Mouse (Mus musculus) brain, embryonic 14.5 days (tissue): Measurements from ENCODE around the gene Zbtb37. TPM values are rescaled to one million over a fixed set of nuclear protein-coding genes. Genes with fewer than 3 reads are reported as not detected.
A peak's percentile ranks its signal among the peaks of the same experiment; 100 is the strongest.
"Not testable (repeated sequence)": the region's sequence is repeated elsewhere in the genome, so short reads cannot be mapped to it uniquely, and the experiment has no call there.

Source experiments
- DNase-seq: peaks from one replicate; pipeline ENCODE4 v3.0.0-alpha.2; 2011; ENCODE audit warnings: low read depth
- CTCF ChIP-seq: fragments of 200-500 bp; IDR thresholded peaks from 2 replicates; pipeline ENCODE4 v1.5.1; 2012; ENCODE audit warnings: inconsistent platforms, mild to moderate bottlenecking, moderate library complexity, borderline replicate concordance; ENCODE audit not compliant: insufficient read depth, insufficient read length; ENCODE audit errors: extremely low read depth
- POLR2A ChIP-seq: fragments of 200-500 bp; IDR thresholded peaks from 2 replicates; pipeline ENCODE4 v1.6.1; 2012; ENCODE audit warnings: mild to moderate bottlenecking, inconsistent platforms, borderline replicate concordance; ENCODE audit not compliant: poor library complexity, insufficient read depth, insufficient read length, severe bottlenecking; ENCODE audit errors: extremely low read depth
- polyA plus RNA-seq: library from polyadenylated mRNA; depleted of rRNA; stranded (reverse); fragments of >200 nt; gene quantifications from 2 replicates; pipeline ENCODE4 v1.2.3, GENCODE M21; 2012

The Zbtb37 gene
- polyA plus RNA-seq, 1 experiment: 9.9 TPM

DNA sequence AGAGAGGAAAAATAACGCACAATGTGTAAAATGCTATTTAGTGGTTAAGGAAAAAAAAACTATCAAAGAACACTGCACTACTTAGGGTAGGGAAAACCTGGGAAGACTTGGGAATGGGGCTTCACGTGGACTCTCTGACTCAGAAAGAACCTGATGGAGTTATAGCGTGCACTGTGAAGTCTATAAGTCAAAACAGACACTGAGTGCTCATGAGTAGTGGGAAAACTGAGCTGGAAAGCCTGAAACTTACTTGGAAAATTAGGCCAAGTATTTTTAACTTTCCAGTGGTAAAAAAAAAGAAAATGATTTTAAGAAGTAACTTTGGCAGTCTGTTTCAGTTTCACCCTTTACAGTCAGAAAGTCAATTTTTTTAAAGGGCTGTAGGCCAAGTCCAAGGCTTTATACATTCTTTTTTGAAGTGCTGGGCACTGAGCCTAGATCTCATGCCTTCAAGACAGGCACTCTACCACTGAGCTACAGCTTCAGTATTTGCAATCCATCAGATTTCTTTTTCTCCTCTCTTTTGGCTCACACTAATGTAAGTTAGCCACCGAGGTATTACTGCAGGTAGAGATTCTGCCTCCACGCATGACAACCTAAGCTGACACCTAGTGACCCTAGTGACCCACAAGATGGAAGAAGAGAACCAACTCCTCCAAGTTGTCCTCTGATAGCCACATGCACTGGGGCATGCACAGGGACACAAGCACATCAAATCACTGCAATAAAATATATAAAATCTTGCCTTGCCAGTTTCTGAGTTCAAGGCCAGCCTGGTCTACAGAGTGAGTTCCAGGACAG is 9.0 kb downstream of the Zbtb37 start:
- DNase-seq: no peak
- TF ChIP-seq POLR2A (no peak), CTCF (no peak)

DNA sequence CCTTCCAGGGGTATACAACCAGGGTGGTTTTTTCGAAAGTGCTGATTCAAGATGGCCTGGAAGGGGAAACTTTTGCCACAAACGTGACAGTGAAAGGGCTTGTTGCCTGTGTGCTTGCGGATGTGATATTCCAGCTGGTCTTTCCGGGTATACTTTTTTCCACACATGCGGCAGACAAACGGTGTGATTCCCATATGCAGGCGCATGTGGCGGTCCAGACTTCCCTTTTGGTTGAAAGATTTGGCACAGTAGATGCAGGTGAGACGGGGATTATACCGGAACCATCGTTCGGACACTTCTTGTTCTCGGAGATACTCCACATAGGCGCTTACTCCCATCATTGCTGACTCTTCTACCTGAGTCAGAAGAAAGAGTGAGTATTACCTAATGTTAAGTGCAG is 14.6 kb downstream of the Zbtb37 start:
- TF ChIP-seq CTCF (no peak), POLR2A (no peak)
- DNase-seq: no peak

DNA sequence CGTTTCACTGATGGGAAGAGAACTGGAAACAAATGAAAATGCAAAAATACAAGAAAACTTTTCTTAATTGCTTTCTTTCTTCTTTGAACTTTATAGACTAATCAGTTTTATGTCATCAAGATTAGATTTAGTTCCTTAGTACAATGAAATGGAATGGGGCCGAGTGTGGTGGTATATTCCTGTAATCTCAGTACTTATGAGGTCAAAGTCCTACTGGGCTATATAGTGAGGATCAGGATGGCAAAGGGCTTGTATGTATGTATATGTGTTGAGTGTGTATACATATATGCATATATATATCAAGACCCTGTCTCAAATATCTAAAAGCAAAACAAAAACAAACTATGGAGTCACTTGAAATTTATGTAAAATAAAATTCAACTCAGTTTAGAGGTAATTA is 18.3 kb downstream of the Zbtb37 start:
- DNase-seq: no peak
- TF ChIP-seq POLR2A (no peak), CTCF (no peak)

DNA sequence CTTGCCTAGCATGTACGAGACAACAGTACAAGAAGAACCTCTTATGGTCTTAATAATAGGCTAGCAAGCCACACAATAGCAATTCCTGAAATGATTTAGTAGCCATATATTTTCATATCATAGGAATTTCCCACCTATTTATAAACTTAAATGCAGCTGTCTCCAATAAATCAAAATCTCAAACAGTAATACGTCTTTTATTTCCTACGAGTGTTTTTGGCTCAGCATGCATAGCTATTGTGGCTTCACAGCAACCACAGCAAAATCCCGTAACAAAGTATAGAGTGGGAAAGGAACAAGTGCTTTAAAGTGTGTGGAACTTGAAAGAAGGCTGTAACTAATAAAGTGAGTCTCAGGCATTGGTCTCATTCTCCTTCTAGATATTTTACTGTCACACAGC is 24.2 kb downstream of the Zbtb37 start:
- TF ChIP-seq CTCF: no peak
- TF ChIP-seq POLR2A: no peak

DNA sequence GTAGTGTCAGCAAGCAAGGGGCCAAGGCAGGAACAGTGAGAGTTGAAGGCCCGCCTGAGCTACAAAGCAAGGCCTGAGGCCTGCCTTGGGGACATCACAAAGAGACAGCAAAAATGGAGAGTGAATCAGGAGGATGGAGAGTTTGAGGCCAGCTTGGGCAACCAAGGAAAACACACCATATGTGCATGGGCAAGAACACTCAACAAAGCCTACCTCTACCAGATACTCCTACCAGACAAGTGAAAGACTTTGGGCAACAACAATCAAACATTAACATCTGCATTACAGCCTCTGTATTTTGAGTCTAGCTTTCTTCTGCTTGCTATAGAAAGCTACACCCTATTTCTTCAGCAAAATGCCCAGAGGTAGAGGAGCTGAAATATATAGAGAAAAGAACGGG is 26.6 kb downstream of the Zbtb37 start:
- TF ChIP-seq POLR2A (no peak), CTCF (no peak)
- no peak for DNase-seq

More for the DNA sequence above, 24.2 kb downstream of the Zbtb37 start:
- no peak for DNase-seq

DNA sequence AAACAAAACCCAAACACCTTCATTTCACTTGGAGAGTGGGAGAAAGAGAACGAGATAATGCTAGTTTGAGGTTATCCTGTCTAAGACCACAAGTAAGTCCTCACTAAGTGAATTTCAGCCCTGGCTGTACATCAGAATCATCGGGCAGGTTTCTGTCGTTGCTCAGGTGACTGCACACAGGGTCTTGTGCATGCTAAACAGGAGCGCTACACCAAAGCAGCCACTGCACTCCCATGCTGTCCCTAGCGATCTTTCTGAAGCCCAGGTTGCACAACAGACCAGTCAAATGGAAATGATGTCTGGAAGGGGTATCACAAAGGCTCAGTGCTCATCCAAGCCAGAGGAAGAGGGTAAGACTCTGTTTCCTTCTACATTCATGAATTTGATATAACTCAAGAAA is 28.2 kb downstream of the Zbtb37 start:
- DNase-seq: no peak

DNA sequence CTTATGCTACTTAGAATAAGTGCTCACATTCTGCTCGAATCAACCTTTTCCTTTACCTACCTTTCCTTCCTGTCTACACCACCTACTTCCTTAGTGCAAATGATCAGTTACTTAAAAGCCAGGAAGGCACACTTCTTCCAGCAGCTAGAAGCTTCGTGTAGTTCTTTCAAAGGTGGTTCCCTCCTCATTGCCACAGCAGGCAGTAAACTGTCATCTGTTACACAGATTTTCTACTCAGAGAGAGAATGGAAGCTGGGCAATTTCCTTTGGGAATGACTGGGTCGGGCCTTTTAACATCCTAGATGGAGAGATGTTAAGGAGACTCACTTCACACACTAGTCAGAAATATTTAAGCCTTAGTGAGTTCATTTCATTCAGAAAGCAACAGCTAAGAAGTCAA is 29.1 kb downstream of the Zbtb37 start:
- TF ChIP-seq POLR2A (no peak), CTCF (no peak)

More for the DNA sequence above, 28.2 kb downstream of the Zbtb37 start:
- TF ChIP-seq CTCF (no peak), POLR2A (no peak)

DNA sequence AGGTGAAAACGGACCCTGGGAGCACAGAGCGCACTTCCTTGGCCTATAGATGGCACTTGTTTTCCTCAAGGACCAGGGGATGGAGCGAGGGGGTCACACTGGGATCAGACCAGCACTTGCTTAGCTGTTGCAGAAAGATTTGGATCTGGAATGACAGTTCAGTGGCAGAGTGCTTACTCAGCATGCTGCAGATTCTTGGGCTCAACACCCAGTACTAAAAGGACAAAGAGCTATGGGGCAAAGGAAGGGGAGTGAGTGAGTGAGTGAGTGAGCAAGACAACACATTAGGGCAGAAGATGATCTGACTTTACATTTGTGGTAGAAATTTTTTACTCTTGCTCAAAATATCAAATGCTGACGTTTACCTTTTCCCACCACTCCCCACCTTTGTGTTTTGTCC is 29.7 kb downstream of the Zbtb37 start:
- no peak for DNase-seq
- TF ChIP-seq POLR2A (no peak), CTCF (no peak)

More for the DNA sequence above, 29.1 kb downstream of the Zbtb37 start:
- DNase-seq: no peak

DNA sequence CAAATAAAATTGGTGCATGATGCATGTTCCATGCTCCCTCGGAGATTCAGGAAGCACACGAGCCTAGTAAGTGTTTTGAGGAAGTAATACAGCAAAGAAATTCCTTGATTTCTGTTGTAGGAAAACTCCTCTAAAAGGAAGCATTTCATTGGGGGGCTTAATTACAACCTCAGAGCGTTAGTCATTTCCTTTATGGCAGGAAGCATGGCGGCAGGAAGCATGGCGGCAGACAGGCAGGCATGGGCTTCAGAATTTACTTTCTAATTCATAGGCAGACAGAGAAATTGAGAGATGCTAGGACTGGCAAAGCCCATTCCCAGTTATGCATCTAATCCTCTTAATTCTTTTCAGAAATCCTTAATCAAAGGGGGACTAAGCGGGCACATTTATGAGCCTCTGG is 40.8 kb downstream of the Zbtb37 start:
- TF ChIP-seq CTCF (no peak), POLR2A (no peak)
- peak; percentile 9 for DNase-seq

DNA sequence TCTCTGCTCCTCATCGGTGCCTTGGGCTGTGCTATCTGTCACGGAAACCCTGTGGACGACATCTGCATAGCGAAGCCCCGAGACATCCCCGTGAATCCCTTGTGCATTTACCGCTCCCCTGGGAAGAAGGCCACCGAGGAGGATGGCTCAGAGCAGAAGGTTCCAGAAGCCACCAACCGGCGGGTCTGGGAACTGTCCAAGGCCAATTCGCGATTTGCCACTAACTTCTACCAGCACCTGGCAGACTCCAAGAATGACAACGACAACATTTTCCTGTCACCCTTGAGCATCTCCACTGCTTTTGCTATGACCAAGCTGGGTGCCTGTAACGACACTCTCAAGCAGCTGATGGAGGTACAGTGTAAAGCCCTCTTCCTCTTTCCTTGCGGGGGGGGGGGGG is 45.3 kb downstream of the Zbtb37 start:
- no peak for TF ChIP-seq CTCF
- TF ChIP-seq POLR2A: no peak
- no peak for DNase-seq

DNA sequence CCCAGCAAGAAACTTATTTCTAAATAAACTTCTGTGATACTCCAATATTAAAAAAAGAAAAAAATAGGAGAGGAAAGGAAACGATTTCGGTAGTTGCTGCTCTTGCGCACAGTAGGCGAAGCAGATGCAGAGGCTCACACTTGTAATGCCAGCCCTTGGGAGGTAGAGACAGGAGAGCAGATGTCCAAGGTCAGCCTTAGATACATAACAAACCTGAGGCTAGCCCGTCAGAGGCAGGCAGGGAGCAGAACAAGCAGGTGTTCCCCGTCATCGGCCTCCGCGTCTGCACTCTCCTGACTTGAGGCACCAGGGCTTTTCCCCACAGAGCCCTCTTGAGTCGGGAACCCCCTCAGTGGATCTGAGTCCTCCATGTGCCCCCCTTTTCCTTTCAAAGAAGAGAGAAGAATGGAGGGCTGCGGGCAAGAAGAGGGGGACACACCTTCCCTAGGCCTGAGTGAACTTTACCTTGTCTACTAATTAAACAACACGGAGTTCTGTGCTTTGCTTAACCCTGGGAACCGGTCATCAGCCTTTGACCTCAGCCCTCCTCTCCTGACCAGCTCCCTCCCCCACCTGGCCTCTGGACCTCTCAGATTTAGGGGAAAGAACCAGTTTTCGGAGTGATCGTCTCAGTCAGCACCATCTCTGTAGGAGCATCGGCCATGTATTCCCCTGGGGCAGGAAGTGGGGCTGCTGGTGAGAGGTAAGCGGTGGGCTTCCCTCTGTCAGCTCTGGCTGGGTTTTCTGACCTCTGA is 47.6 kb downstream of the Zbtb37 start:
- TF ChIP-seq CTCF (no peak), POLR2A (no peak)
- DNase-seq: no peak

DNA sequence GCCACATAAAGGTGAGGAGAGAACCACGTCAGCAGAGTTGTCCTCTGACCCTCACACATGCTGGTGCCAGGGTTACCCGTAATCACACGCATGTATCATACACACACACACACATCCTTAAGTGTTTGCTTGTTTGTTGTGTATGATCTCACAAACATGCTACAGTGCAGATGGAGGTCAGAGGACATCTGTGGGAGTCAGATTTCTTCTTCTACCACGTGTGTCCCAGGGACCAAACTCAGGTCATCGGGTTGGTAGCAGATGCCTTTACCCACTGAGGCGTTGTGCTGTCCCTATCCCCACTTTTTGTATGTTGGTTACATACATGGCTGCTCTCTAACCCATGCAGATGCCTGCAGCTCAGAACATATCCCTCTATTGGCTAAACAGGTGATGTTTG is 49.2 kb downstream of the Zbtb37 start:
- no peak for DNase-seq
- TF ChIP-seq POLR2A (no peak), CTCF (no peak)

DNA sequence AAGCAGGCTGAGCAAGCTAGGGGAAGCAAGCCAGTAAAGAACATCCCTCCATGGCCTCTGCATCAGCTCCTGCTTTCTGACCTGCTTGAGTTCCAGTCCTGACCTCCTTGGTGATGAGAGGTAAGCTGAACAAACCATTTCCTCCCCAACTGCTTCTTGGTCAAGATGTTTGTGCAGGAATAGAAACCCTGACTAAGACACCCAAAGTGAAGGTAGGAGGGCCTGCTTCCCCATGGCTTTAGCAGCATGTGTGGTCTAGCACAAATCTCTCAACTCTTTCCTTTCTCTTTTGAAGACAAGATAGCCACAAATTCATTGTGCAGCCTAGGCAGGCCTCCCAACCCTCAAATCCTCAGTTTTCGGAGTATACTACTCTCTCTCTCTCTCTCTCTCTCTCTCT is 49.9 kb downstream of the Zbtb37 start:
- DNase-seq: not testable (repeated sequence)

DNA sequence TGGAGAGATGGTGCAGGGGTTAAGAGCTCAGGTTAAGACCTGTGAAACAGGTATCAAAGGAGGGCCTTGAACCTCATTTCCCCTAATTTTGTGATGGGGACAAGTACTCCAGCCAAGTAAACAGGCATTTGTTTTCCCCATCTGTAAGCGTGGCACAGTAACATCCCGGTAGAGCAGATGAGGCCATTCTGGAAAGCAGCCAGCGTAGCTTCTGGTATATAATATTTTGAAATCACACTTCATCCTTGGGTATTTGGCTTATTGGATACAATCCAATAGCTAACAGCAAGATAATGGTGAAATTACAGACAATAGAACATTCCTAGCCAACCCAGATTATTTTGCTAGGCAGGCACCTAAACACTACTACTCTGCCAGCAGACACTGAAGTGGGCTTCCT is 51.8 kb downstream of the Zbtb37 start:
- no peak for TF ChIP-seq CTCF
- peak; percentile 25 for DNase-seq
